Mouse (Mus musculus): ENCODE measurements around the gene Mybphl.

The Mybphl gene

GRCm38 (mm10) chr3:108364270-108364995 lies at the start of gene Mybphl:
Mybphl (plus strand) TSS chr3:108364911.
- no peak for DNase-seq (ENCODE audit: low spot score)

- no peak for DNase-seq (ENCODE audit: low spot score)
These were observed 46.2 kb upstream of the Mybphl start for GRCm38 (mm10) chr3:108318517-108318916.

GRCm38 (mm10) chr3:108321671-108322070 lies 43.0 kb upstream of the Mybphl start:
- DNase-seq (ENCODE audit: low spot score) = no peak

- no peak for DNase-seq (ENCODE audit: low spot score)
These were observed 42.6 kb upstream of the Mybphl start for GRCm38 (mm10) chr3:108322136-108322535.

- DNase-seq (ENCODE audit: low spot score) = no peak
These were observed 41.7 kb upstream of the Mybphl start for GRCm38 (mm10) chr3:108322962-108323361.

- no peak for DNase-seq (ENCODE audit: low spot score)
These were observed 39.9 kb upstream of the Mybphl start for GRCm38 (mm10) chr3:108324837-108325236.

- DNase-seq (ENCODE audit: low spot score) = no peak
These were observed 39.2 kb upstream of the Mybphl start for GRCm38 (mm10) chr3:108325521-108325920.

GRCm38 (mm10) chr3:108327275-108327674 lies 37.4 kb upstream of the Mybphl start:
- DNase-seq (ENCODE audit: low spot score) = no peak

GRCm38 (mm10) chr3:108327916-108328315 lies 36.8 kb upstream of the Mybphl start:
- DNase-seq (ENCODE audit: low spot score) = no peak

- no peak for DNase-seq (ENCODE audit: low spot score)
These were observed 36.3 kb upstream of the Mybphl start for GRCm38 (mm10) chr3:108328441-108328841.

- no peak for DNase-seq (ENCODE audit: low spot score)
These were observed 33.9 kb upstream of the Mybphl start for GRCm38 (mm10) chr3:108330812-108331211.

- DNase-seq (ENCODE audit: low spot score) = no peak
These were observed 27.8 kb upstream of the Mybphl start for GRCm38 (mm10) chr3:108336878-108337277.

GRCm38 (mm10) chr3:108341040-108341439 lies 23.7 kb upstream of the Mybphl start:
- DNase-seq (ENCODE audit: low spot score) = no peak

- DNase-seq (ENCODE audit: low spot score) = no peak
These were observed 22.5 kb upstream of the Mybphl start for GRCm38 (mm10) chr3:108342185-108342584.

GRCm38 (mm10) chr3:108345855-108346254 lies 18.9 kb upstream of the Mybphl start:
- DNase-seq (ENCODE audit: low spot score) = no peak

GRCm38 (mm10) chr3:108348376-108348775 lies 16.3 kb upstream of the Mybphl start:
- no peak for DNase-seq (ENCODE audit: low spot score)

GRCm38 (mm10) chr3:108355245-108355644 lies 9.5 kb upstream of the Mybphl start:
- no peak for DNase-seq (ENCODE audit: low spot score)

- no peak for DNase-seq (ENCODE audit: low spot score)
These were observed 7.7 kb upstream of the Mybphl start for GRCm38 (mm10) chr3:108357051-108357450.

- DNase-seq (ENCODE audit: low spot score) = no peak
These were observed 6.3 kb upstream of the Mybphl start for GRCm38 (mm10) chr3:108358445-108358844.

GRCm38 (mm10) chr3:108360894-108361293 lies 3.8 kb upstream of the Mybphl start:
- DNase-seq (ENCODE audit: low spot score) = no peak

GRCm38 (mm10) chr3:108363626-108364025 lies 1.1 kb upstream of the Mybphl start:
- no peak for DNase-seq (ENCODE audit: low spot score)

GRCm38 (mm10) chr3:108367173-108367572 lies 2.5 kb downstream of the Mybphl start:
- no peak for DNase-seq (ENCODE audit: low spot score)

GRCm38 (mm10) chr3:108367828-108368227 lies 3.1 kb downstream of the Mybphl start:
- DNase-seq (ENCODE audit: low spot score) = no peak

- no peak for DNase-seq (ENCODE audit: low spot score)
These were observed 4.0 kb downstream of the Mybphl start for GRCm38 (mm10) chr3:108368721-108369120.
